Mouse (Mus musculus) kidney, adult 10 weeks (tissue): Measurements from ENCODE around the gene Fbxl15. TPM values are rescaled to one million over a fixed set of nuclear protein-coding genes. Genes with fewer than 3 reads are reported as not detected.

Experiments
- polyA plus RNA-seq: library from polyadenylated mRNA; stranded (reverse); fragments of 350-450 nt; fragmentation: Illumina TruSeq; extraction: RNeasy Lipid Tissue Mini Kit (QIAGEN cat#74804); gene quantifications from one replicate; pipeline ENCODE4 v1.2.3, GENCODE M21; 2014; ENCODE audit warnings: low read depth, low replicate concordance

The Fbxl15 gene
- 0.32 TPM for polyA plus RNA-seq

DNA sequence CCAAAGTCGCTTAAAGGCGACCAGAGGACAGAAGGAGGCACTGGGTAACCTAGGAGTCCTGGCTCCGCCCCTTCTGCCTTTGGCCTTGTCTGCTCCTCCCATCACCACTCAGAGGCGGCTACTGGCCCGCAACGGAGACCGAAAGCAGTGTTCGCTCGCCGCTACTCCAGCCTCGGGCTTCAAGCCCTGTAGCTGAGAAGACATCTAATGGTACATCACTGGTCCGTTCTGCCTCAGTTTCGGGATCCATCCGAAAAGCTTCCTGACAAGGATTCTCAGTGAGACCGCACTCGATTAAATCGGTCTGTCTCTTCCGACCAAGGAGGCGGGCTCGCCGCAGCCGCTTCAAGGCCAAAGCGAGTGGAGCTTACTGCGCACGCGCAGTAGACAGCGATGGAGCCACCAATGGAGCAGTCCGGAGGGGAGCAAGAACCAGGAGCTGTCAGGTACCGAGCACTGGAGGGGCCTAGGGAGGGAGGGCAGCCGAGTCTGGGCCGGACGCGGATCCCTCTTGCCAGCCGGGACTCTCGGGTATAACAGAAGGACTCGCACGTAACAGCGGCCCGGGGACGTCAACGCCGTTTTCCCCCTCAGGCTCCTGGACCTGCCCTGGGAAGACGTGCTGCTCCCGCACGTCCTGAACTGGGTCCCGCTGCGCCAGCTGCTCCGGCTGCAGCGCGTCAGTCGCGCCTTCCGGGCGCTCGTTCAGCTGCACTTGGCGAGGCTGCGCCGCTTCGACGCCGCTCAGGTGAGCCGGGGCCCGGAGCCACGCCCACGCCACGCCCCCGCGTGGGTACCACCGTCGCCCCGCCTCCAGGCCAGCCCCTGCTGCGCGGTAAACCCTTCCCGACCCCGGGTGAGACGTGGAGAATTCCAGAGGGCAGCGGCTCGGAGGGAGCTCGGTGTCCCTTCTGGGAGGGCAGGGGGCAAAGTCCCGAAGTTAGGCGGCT is at the start of gene Fbxl15:
TSS of gene Fbxl15 (plus strand) at position 104 of the 950 bp plus-strand sequence.

DNA sequence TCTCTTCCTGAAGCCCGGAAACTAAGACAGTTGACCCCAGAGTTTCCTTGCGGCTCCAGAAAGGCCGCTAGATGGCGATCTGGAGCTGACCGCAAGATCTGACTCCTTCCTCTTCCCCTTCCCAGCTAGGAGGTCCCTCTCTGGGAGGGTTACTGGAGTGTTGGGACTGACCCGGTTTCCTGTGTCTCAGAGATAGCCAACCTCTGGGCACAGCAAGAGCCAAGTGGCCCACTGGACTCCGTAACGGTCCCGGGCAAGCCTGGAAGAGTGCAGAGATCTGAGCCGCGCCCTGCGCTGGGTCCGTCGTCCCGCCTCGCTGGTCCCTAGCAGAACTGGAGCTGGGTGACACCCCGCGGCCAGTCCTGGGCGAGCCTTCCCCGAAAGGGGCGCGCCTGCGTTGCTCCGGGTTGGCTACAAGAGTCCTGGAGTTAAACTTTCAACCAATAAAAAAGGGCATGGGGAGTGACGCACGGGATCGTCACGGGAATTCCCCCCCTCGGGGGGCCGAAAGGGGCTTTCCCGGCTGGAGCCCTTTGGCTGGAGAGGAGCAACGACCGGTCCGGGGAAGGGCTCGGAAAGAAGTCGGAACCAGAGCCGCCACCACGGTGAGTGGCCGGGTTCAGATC is 23.7 kb upstream of the Fbxl15 start, which contains the start of gene Nfkb2:
TSS of gene Nfkb2 (plus strand) at position 105 of the 626 bp plus-strand sequence.

DNA sequence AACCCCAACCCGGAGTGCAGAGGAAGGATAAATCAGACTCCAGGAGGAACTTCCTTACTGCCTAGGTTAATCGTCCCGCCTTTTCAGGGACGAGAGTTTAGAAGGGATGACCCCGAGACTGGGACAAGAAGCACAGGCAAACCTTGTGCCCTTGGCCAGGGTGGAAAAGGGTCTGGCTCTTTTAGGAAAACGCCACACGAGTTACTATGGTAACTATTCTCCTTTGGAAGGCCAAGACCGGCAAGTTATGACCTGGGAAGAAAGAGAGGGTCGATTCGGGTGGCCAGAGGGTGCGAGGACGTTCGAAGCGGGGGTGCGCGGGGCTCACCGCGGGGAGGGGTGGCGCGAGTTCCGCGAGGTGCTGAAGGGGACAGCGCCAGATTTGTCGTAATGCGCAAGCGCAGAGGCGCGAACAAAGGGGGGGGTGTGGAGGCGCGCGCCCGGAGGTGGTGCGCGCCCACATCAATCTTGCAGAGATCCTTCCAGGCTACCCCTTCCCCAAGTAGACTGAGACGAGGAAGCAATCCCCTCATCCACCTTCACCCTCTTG is 1.2 kb upstream of the Fbxl15 start, which contains the start of gene Psd:
TSS of gene Psd (minus strand) at position 401 of the 550 bp plus-strand sequence.

DNA sequence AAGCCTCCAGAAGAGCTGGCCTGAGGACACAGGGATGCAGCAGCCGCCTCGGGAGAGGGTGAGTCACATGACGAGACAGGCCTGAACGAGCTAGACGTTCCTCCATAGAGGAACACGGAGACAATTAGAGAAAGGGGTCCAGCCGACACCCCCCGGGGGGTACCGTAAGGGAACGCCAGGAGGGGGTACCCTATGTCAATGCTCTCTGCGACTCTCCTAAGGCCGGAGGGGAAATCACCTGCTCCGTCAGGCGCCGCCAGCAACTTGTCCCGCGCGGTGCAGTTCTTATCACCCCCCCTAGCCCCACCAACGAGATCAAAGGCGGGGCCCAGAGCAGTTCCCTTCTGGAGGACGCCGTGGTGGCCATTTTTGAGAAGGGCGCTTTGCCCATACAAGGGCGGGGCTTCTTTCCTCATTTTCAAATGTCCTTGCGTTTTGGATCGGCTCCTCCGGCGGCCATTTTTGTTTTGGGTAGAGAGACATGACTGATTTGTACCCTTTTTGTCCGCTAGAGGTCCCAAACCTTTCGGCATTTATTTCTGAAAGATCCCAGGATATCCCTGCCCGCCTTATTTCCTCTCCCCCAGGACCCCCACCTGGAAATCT is 10.4 kb downstream of the Fbxl15 start, which contains the start of gene Cuedc2:
TSS of gene Cuedc2 (minus strand) at position 372 of the 606 bp plus-strand sequence.

DNA sequence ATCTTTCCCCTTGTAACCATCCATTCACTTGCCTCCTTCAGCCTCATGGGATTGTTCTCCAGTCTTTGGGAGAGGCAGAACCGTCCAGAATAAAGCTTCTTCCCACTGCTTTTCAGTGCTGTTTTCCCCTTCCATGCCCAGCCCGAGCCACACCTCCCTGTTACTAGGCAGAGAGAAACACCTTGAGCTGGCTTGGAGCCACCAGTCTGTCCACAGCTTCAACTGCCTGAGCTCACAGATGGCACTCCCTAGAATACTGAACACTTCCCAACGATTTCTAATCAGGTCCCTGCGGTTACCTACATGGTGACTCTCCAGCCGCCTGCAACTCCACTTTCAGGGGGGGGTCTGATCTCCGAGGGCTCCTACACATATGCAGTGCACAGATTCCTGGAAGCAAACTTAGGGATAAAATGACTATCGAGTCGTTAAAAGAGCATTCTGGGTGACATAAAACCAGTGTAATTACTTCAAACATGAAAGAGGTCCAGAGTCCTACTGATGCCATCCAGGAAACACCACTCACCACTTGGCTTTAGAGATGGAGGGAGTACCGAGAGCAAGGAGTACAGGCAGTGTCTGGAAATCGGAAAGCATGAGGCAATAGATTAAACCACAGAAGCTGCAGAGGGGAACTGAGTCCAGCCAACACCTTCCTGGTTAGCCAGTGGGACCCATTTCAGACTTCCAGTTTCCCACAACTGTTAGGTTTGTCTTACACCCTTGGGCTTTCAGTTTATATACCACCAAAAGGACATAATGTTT is 22.4 kb downstream of the Fbxl15 start, which contains the start of gene 2310034G01Rik:
TSS of gene 2310034G01Rik (minus strand) at position 135 of the 765 bp plus-strand sequence.

Other genes starting within 250 kb of the Fbxl15 start
- gene Elovl3, start 196.3 kb upstream of the Fbxl15 start, polyA plus RNA-seq: 0.36 TPM
- not detected for gene Pitx3, start 179.9 kb upstream of the Fbxl15 start, polyA plus RNA-seq
- 17.7 TPM for gene Gbf1, start 175.7 kb upstream of the Fbxl15 start, polyA plus RNA-seq
- 0.61 TPM for gene Nfkb2, start 23.9 kb upstream of the Fbxl15 start, polyA plus RNA-seq
- 0.32 TPM for gene Psd, start 1.0 kb upstream of the Fbxl15 start, polyA plus RNA-seq
- 3.5 TPM for gene Cuedc2, start 10.5 kb downstream of the Fbxl15 start, polyA plus RNA-seq
- gene Mfsd13a, start 12.9 kb downstream of the Fbxl15 start, polyA plus RNA-seq: 0.44 TPM
- 0.89 TPM for gene 2310034G01Rik, start 22.1 kb downstream of the Fbxl15 start, polyA plus RNA-seq
- gene Actr1a, start 67.6 kb downstream of the Fbxl15 start, polyA plus RNA-seq: 35.0 TPM
- 8.0 TPM for gene Sufu, start 68.7 kb downstream of the Fbxl15 start, polyA plus RNA-seq
- 6.5 TPM for gene Trim8, start 173.5 kb downstream of the Fbxl15 start, polyA plus RNA-seq
- 109 TPM for gene Arl3, start 245.0 kb downstream of the Fbxl15 start, polyA plus RNA-seq
- 49.5 TPM for gene Sfxn2, start 245.2 kb downstream of the Fbxl15 start, polyA plus RNA-seq